Comparison of ENCODE assay signal across 8 mouse cellular contexts in genomic region chr12:111769816-111770577, GRCm38 (mm10). TPM values are rescaled to one million over a fixed set of nuclear protein-coding genes. Genes with fewer than 3 reads are reported as not detected.
DNase-seq lines count a peak whose midpoint lies in the region; ATAC-seq lines count a peak whose summit lies in the region.

No protein-coding gene starts in this region.

- no peak for ATAC-seq in forebrain, embryonic 12.5 days (ENCODE audit: low FRiP score)
- ATAC-seq in forebrain, embryonic 11.5 days (replicated peaks; ENCODE audit: low FRiP score) = no peak
- no peak for ATAC-seq in kidney, embryonic 15.5 days (replicated peaks; ENCODE audit: low FRiP score)
- ATAC-seq in embryonic facial prominence, embryonic 15.5 days (ENCODE audit: insufficient number of reproducible peaks, low FRiP score, low TSS enrichment, low read depth) = no peak
- ATAC-seq in midbrain, embryonic 12.5 days (ENCODE audit: low FRiP score, low read depth) = no peak
- ATAC-seq in erythroid progenitor cell, adult 5-6 weeks (replicated peaks; ENCODE audit: low FRiP score, poor library complexity, severe bottlenecking) = no peak

- 71% methylated on average over 8 of the region's 9 CpGs for WGBS in forebrain, embryonic 12.5 days
- 68% methylated on average over 8 of the region's 9 CpGs for WGBS in forebrain, embryonic 11.5 days
- 60% methylated on average over 8 of the region's 9 CpGs for WGBS in kidney, embryonic 15.5 days
- WGBS in embryonic facial prominence, embryonic 15.5 days = 59% methylated on average over 8 of the region's 9 CpGs
- WGBS in midbrain, embryonic 12.5 days = 64% methylated on average over 8 of the region's 9 CpGs

- no peak overlapping the region for H3K4me3 ChIP-seq in forebrain, embryonic 12.5 days (replicated peaks)
- no peak overlapping the region for H3K4me3 ChIP-seq in forebrain, embryonic 11.5 days (ENCODE audit: low read depth, low read length)
- H3K4me3 ChIP-seq in kidney, embryonic 15.5 days (replicated peaks) = no peak overlapping the region
- no peak overlapping the region for H3K4me3 ChIP-seq in embryonic facial prominence, embryonic 15.5 days (replicated peaks)
- no peak overlapping the region for H3K4me3 ChIP-seq in midbrain, embryonic 12.5 days

- H3K27me3 ChIP-seq in forebrain, embryonic 12.5 days = no peaks in the 10 kb centered on the region
- H3K27me3 ChIP-seq in forebrain, embryonic 11.5 days (ENCODE audit: control insufficient read depth, insufficient read depth, low read length) = no peaks in the 10 kb centered on the region
- no peaks in the 10 kb centered on the region for H3K27me3 ChIP-seq in kidney, embryonic 15.5 days
- no peaks in the 10 kb centered on the region for H3K27me3 ChIP-seq in embryonic facial prominence, embryonic 15.5 days
- H3K27me3 ChIP-seq in midbrain, embryonic 12.5 days = no peaks in the 10 kb centered on the region

- peaks cover 35% of the 10 kb centered on the region for H3K36me3 ChIP-seq in forebrain, embryonic 12.5 days (replicated peaks)
- H3K36me3 ChIP-seq in forebrain, embryonic 11.5 days (ENCODE audit: control insufficient read depth, insufficient read depth, low read length) = peaks cover 3% of the 10 kb centered on the region; the same call in 1 of the 2 replicates
- peaks cover 37% of the 10 kb centered on the region for H3K36me3 ChIP-seq in kidney, embryonic 15.5 days
- peaks cover 30% of the 10 kb centered on the region for H3K36me3 ChIP-seq in embryonic facial prominence, embryonic 15.5 days
- H3K36me3 ChIP-seq in midbrain, embryonic 12.5 days = peaks cover 33% of the 10 kb centered on the region

- H3K4me1 ChIP-seq in forebrain, embryonic 12.5 days = peaks cover 36% of the 10 kb centered on the region
- H3K4me1 ChIP-seq in forebrain, embryonic 11.5 days (replicated peaks; ENCODE audit: control insufficient read depth, insufficient read depth, low read length) = peaks cover 18% of the 10 kb centered on the region
- peaks cover 39% of the 10 kb centered on the region for H3K4me1 ChIP-seq in kidney, embryonic 15.5 days
- H3K4me1 ChIP-seq in embryonic facial prominence, embryonic 15.5 days = peaks cover 22% of the 10 kb centered on the region
- peaks cover 36% of the 10 kb centered on the region for H3K4me1 ChIP-seq in midbrain, embryonic 12.5 days

- no peak overlapping the region for H3K4me2 ChIP-seq in forebrain, embryonic 12.5 days
- no peak overlapping the region for H3K4me2 ChIP-seq in forebrain, embryonic 11.5 days (ENCODE audit: low read depth, low read length, severe bottlenecking)
- no peak overlapping the region for H3K4me2 ChIP-seq in kidney, embryonic 15.5 days
- no peak overlapping the region for H3K4me2 ChIP-seq in embryonic facial prominence, embryonic 15.5 days (replicated peaks)
- no peak overlapping the region for H3K4me2 ChIP-seq in midbrain, embryonic 12.5 days (replicated peaks)

- no peak for DNase-seq in forebrain, embryonic 11.5 days (ENCODE audit: low spot score)
- no peak for DNase-seq in kidney, postnatal 10 days
- no peak for DNase-seq in frontal cortex, postnatal 36 days (ENCODE audit: low spot score in 2 of 2)

- H3K27ac ChIP-seq in forebrain, embryonic 12.5 days = peak overlapping the region; percentile 66
- no peak overlapping the region for H3K27ac ChIP-seq in forebrain, embryonic 11.5 days (ENCODE audit: low read depth, low read length)
- peak overlapping the region; percentile 45 for H3K27ac ChIP-seq in kidney, embryonic 15.5 days
- H3K27ac ChIP-seq in embryonic facial prominence, embryonic 15.5 days (replicated peaks) = peak overlapping the region; percentile 61
- H3K27ac ChIP-seq in midbrain, embryonic 12.5 days (replicated peaks) = peak overlapping the region; percentile 52; the same call in 1 of the 2 replicates

- H3K9me3 ChIP-seq in forebrain, embryonic 12.5 days = no peaks in the 10 kb centered on the region
- H3K9me3 ChIP-seq in forebrain, embryonic 11.5 days (ENCODE audit: control insufficient read depth, low read length) = no peaks in the 10 kb centered on the region
- no peaks in the 10 kb centered on the region for H3K9me3 ChIP-seq in kidney, embryonic 15.5 days (replicated peaks)
- no peaks in the 10 kb centered on the region for H3K9me3 ChIP-seq in embryonic facial prominence, embryonic 15.5 days (replicated peaks)
- H3K9me3 ChIP-seq in midbrain, embryonic 12.5 days = no peaks in the 10 kb centered on the region

- H3K9ac ChIP-seq in forebrain, embryonic 12.5 days = 0 out of 2 replicates have a peak overlapping the region, but pooled peaks have one; percentile 12
- no peak overlapping the region for H3K9ac ChIP-seq in forebrain, embryonic 11.5 days (ENCODE audit: low read length)
- no peak overlapping the region for H3K9ac ChIP-seq in kidney, embryonic 15.5 days
- no peak overlapping the region for H3K9ac ChIP-seq in embryonic facial prominence, embryonic 15.5 days
- no peak overlapping the region for H3K9ac ChIP-seq in midbrain, embryonic 12.5 days (replicated peaks)

RNA-seq across cellular contexts. Expression of gene Klc1, which starts 11.3 kb away (rescaled TPM):
- 302 and 307 TPM in 2 replicates for polyA plus RNA-seq in forebrain, embryonic 12.5 days (2016; fragmentation: Nextera tagmentation; extraction: Ambion mirVana)
- 226 and 247 TPM in 2 replicates for polyA plus RNA-seq in forebrain, embryonic 11.5 days (2014; fragmentation: Nextera tagmentation; extraction: Ambion mirVana)
- 81.8 and 98.5 TPM in 2 replicates for polyA plus RNA-seq in kidney, embryonic 15.5 days (2015; fragmentation: Nextera tagmentation; extraction: Ambion mirVana)
- 124 and 126 TPM in 2 replicates for polyA plus RNA-seq in embryonic facial prominence, embryonic 15.5 days (2015; fragmentation: Nextera tagmentation; extraction: Ambion mirVana)
- 382 and 402 TPM in 2 replicates for polyA plus RNA-seq in midbrain, embryonic 12.5 days (2016; fragmentation: Nextera tagmentation; extraction: Ambion mirVana)
- 18.0 and 31.7 TPM in 2 replicates for total RNA-seq in erythroid progenitor cell, adult 5-6 weeks (2015; ENCODE audit: low replicate concordance)
- 38.2 and 63.6 TPM in 2 replicates for total RNA-seq in erythroid progenitor cell, adult 5-6 weeks (2017; ENCODE audit: low replicate concordance)

RNA-seq across cellular contexts. Expression of gene Xrcc3, which starts 43.7 kb away (rescaled TPM):
- polyA plus RNA-seq in forebrain, embryonic 12.5 days (2016; fragmentation: Nextera tagmentation; extraction: Ambion mirVana) = 10.0 and 11.6 TPM in 2 replicates
- polyA plus RNA-seq in forebrain, embryonic 11.5 days (2014; fragmentation: Nextera tagmentation; extraction: Ambion mirVana) = 19.6 and 20.1 TPM in 2 replicates
- polyA plus RNA-seq in kidney, embryonic 15.5 days (2015; fragmentation: Nextera tagmentation; extraction: Ambion mirVana) = 14.0 and 14.3 TPM in 2 replicates
- polyA plus RNA-seq in embryonic facial prominence, embryonic 15.5 days (2015; fragmentation: Nextera tagmentation; extraction: Ambion mirVana) = 9.4 and 13.5 TPM in 2 replicates
- polyA plus RNA-seq in midbrain, embryonic 12.5 days (2016; fragmentation: Nextera tagmentation; extraction: Ambion mirVana) = 7.4 and 7.9 TPM in 2 replicates
- total RNA-seq in erythroid progenitor cell, adult 5-6 weeks (2015; ENCODE audit: low replicate concordance) = 8.0 and 12.3 TPM in 2 replicates
- 5.3 and 28.4 TPM in 2 replicates for total RNA-seq in erythroid progenitor cell, adult 5-6 weeks (2017; ENCODE audit: low replicate concordance)

RNA-seq across cellular contexts. Expression of gene Zfyve21, which starts 44.0 kb away (rescaled TPM):
- 50.3 and 55.0 TPM in 2 replicates for polyA plus RNA-seq in forebrain, embryonic 12.5 days (2016; fragmentation: Nextera tagmentation; extraction: Ambion mirVana)
- 66.5 and 68.4 TPM in 2 replicates for polyA plus RNA-seq in forebrain, embryonic 11.5 days (2014; fragmentation: Nextera tagmentation; extraction: Ambion mirVana)
- 117 and 125 TPM in 2 replicates for polyA plus RNA-seq in kidney, embryonic 15.5 days (2015; fragmentation: Nextera tagmentation; extraction: Ambion mirVana)
- polyA plus RNA-seq in embryonic facial prominence, embryonic 15.5 days (2015; fragmentation: Nextera tagmentation; extraction: Ambion mirVana) = 120 and 121 TPM in 2 replicates
- 54.1 and 57.5 TPM in 2 replicates for polyA plus RNA-seq in midbrain, embryonic 12.5 days (2016; fragmentation: Nextera tagmentation; extraction: Ambion mirVana)
- total RNA-seq in erythroid progenitor cell, adult 5-6 weeks (2015; ENCODE audit: low replicate concordance) = 4.2 and 9.4 TPM in 2 replicates
- total RNA-seq in erythroid progenitor cell, adult 5-6 weeks (2017; ENCODE audit: low replicate concordance) = 5.6 and 8.4 TPM in 2 replicates

RNA-seq across cellular contexts. Expression of gene Apopt1, which starts 56.9 kb away (rescaled TPM):
- polyA plus RNA-seq in forebrain, embryonic 12.5 days (2016; fragmentation: Nextera tagmentation; extraction: Ambion mirVana) = 55.0 and 56.0 TPM in 2 replicates
- 55.4 and 55.5 TPM in 2 replicates for polyA plus RNA-seq in forebrain, embryonic 11.5 days (2014; fragmentation: Nextera tagmentation; extraction: Ambion mirVana)
- 53.5 and 57.4 TPM in 2 replicates for polyA plus RNA-seq in kidney, embryonic 15.5 days (2015; fragmentation: Nextera tagmentation; extraction: Ambion mirVana)
- polyA plus RNA-seq in embryonic facial prominence, embryonic 15.5 days (2015; fragmentation: Nextera tagmentation; extraction: Ambion mirVana) = 52.6 and 55.7 TPM in 2 replicates
- polyA plus RNA-seq in midbrain, embryonic 12.5 days (2016; fragmentation: Nextera tagmentation; extraction: Ambion mirVana) = 52.3 and 57.8 TPM in 2 replicates
- 8.4 and 22.7 TPM in 2 replicates for total RNA-seq in erythroid progenitor cell, adult 5-6 weeks (2015; ENCODE audit: low replicate concordance)
- 4.8 and 11.3 TPM in 2 replicates for total RNA-seq in erythroid progenitor cell, adult 5-6 weeks (2017; ENCODE audit: low replicate concordance)

RNA-seq across cellular contexts. Expression of gene Bag5, which starts 56.9 kb away (rescaled TPM):
- polyA plus RNA-seq in forebrain, embryonic 12.5 days (2016; fragmentation: Nextera tagmentation; extraction: Ambion mirVana) = 59.0 and 62.7 TPM in 2 replicates
- 65.2 and 67.7 TPM in 2 replicates for polyA plus RNA-seq in forebrain, embryonic 11.5 days (2014; fragmentation: Nextera tagmentation; extraction: Ambion mirVana)
- polyA plus RNA-seq in kidney, embryonic 15.5 days (2015; fragmentation: Nextera tagmentation; extraction: Ambion mirVana) = 51.4 and 53.6 TPM in 2 replicates
- 65.5 and 66.6 TPM in 2 replicates for polyA plus RNA-seq in embryonic facial prominence, embryonic 15.5 days (2015; fragmentation: Nextera tagmentation; extraction: Ambion mirVana)
- 62.0 and 64.0 TPM in 2 replicates for polyA plus RNA-seq in midbrain, embryonic 12.5 days (2016; fragmentation: Nextera tagmentation; extraction: Ambion mirVana)
- total RNA-seq in erythroid progenitor cell, adult 5-6 weeks (2015; ENCODE audit: low replicate concordance) = 5.4 and 6.3 TPM in 2 replicates
- total RNA-seq in erythroid progenitor cell, adult 5-6 weeks (2017; ENCODE audit: low replicate concordance) = 1.2 and 8.1 TPM in 2 replicates
